Mouse (Mus musculus): ENCODE results near the gene Catsper1.
A peak's percentile ranks its signal among the peaks of the same experiment; 100 is the strongest.
"Not testable (repeated sequence)": the region's sequence is repeated elsewhere in the genome, so short reads cannot be mapped to it uniquely, and the experiment has no call there.

Catsper1 gene

GRCm38 (mm10) chr19:5349502-5349873, 13.9 kb downstream of the Catsper1 start, which contains the start of gene Cst6:
Cst6 (minus strand) TSS chr19:5349574.
- DNase-seq (ENCODE audit: low read depth in 2 of 2, low spot score in 2 of 2) = not testable (repeated sequence)

- DNase-seq (ENCODE audit: low read depth in 2 of 2, low spot score in 2 of 2) = no peak
These were observed 18.1 kb downstream of the Catsper1 start for GRCm38 (mm10) chr19:5353609-5354008.

DNA sequence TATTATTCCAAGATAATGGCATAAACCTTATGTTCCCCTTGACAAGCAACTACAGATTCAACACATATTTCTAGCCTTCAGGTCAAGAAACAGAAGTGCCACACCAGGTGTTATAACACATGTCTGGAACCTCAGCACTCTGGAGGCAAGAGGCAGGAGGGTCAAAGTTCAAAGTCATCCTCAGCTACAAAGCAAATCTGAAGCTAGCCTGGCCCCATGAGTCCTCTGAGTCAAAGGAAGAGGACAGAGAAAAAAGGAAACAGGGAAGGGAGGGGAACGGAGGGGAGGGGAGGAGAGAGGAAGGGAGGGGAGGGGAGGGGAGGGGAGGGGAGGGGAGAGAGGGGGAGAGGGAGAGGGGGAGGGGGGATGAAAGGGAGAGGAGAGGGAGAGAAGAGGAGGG, 20.5 kb downstream of the Catsper1 start:
- no peak for DNase-seq (ENCODE audit: low read depth in 2 of 2, low spot score in 2 of 2)

- DNase-seq (ENCODE audit: low read depth in 2 of 2, low spot score in 2 of 2) = no peak
These were observed 26.6 kb downstream of the Catsper1 start for GRCm38 (mm10) chr19:5362186-5362585.

DNA sequence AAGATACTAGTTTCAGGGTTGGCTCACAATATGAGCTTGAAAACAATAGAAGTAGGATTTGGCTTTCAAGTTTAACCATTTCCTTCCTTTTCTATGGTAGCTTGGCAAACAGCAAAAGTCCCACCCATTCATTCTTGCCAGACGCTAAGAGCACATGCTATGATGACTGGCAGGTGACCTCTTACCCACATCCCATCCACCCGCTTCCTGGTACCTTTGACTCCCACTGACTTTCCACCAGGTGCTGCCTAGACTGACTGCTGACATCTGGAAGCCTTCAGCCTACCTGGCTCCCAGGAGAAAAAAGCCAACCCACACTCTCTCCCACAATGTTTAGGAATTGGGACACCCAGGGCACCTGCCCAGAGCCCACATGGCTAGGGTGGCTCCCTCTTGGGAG, 28.6 kb downstream of the Catsper1 start:
- DNase-seq (ENCODE audit: low read depth in 2 of 2, low spot score in 2 of 2) = no peak

DNA sequence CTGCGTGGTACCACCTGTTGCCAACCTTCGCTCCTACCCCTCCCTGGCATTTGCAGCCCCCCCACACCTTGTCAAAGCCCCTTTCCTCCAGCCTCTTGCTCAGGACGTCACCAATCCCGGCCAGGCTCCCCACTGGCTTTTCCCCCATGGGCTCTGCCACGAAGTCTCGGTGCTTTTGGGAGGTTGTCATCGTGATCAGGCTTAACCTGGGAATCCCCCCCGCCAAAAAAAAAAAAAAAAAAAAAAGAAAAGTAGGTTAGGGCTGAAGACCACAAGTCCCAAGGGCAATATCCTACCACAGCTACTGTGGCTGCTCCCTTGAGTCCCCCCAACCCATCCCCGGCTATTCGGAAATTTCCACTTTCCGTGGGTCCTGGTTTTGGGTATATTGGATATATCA, 30.2 kb downstream of the Catsper1 start:
- no peak for DNase-seq (ENCODE audit: low read depth in 2 of 2, low spot score in 2 of 2)

DNA sequence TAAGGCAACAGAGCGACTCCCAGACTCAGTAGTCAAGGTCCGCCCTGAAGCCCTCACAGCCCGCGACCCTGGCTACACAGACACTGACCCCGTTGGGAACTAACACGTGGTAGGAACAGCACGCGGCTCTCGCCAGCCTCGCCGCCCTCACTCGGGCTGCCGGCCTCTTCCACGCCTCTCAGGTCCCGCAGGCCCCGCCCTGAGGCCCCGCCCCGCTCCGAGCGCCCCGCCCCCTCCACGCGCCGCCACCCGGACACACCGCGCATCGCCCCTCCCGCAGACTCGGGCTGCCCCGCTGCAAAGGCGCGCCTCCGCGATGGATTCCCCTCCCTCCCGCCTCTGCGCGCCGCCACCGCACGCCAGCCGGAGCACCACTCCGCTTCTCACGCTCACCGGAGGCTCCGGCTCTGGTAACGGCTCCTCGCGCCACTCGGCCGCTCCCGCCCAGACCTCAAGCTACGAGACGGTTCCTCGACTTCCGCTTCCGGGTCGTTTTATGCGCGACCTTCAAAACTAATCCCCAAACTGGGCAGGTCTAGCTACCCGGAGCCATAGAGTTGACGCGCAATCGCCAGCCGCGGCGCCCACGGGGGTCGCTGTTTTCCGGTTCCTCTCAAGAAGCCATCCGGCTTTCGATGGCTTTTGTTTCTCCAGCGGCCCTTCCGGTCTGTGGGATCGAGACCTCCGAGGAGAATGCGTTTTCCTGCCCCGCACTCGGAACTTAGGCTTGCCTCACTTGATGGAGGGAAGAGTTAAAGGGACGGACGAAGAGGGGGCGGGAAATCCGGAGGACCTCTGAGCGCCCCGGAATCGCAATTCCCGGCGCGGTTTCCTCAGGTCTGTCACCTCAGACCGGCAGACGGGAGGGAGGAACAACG, 30.9 kb downstream of the Catsper1 start, which contains the start of gene Eif1ad:
Eif1ad (plus strand) TSS at position 567 of the 878 bp plus-strand sequence.
- DNase-seq (ENCODE audit: low read depth in 2 of 2, low spot score in 2 of 2) = peak; percentile 91 to 94

DNA sequence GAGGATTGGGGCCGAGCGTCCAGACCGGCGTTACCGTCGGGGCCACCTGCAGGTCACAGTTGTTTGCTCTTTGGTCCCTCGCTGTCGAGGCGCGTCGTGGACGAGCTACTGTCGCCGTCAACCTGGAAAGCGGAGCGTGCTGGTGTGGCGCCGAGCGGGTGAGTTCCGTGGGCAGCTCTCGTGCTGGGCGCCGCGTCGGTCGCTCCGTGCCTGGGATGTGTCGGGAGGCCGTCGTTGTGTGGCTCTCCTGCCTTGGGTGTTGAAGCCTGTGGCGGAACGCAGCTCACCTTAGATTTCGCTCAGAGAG, 31.5 kb downstream of the Catsper1 start, which contains the start of gene Banf1:
Banf1 (minus strand) TSS at position 116 of the 307 bp plus-strand sequence.
- DNase-seq (ENCODE audit: low read depth in 2 of 2, low spot score in 2 of 2) = no peak

DNA sequence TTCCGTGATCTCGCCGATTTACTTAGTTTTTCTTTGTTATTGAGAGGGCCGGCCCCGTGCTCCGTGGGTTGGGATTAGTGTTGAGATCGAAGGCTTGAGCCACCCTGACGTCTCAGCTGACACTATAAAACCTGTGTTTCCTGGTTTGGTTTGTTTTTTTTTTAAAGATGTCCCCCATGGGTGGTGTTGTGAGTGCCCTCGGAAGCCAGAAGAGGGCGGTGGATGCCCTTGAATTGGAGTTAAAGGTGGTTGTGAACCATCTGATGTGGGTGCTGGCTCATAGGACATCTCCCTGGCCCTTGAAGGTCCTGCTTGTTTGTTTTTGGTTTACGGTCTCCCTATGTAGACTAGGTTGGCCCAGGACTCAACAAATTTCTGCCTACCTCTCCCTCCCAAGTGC, 31.9 kb downstream of the Catsper1 start:
- DNase-seq (ENCODE audit: low read depth in 2 of 2, low spot score in 2 of 2) = peak in 1 of 2 experiments; percentile 41

- no peak for DNase-seq (ENCODE audit: low read depth in 2 of 2, low spot score in 2 of 2)
These were observed 35.4 kb downstream of the Catsper1 start for GRCm38 (mm10) chr19:5370932-5371331.

- DNase-seq (ENCODE audit: low read depth in 2 of 2, low spot score in 2 of 2) = no peak
These were observed 37.2 kb downstream of the Catsper1 start for GRCm38 (mm10) chr19:5372724-5373123.

DNA sequence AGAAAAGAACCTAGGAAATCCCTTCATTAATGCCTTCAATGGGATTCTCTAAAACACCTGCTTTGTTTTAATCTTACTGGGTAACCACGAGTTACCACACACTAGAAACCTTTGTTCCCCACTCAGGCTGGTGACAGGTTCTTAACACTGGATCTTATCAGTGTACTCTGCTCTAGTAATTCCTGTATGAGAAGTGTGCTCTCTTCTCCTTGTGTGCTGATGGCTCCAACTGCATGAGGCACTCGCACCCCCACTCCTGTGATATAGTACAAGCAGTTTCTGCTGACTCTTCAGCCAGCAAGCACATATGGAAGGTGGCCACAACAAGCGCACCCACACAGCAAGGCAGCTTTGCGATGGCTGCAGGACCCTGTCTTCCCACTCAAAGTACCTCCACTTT, 38.6 kb downstream of the Catsper1 start:
- DNase-seq (ENCODE audit: low read depth in 2 of 2, low spot score in 2 of 2) = no peak

GRCm38 (mm10) chr19:5374748-5375147, 39.2 kb downstream of the Catsper1 start:
- DNase-seq (ENCODE audit: low read depth in 2 of 2, low spot score in 2 of 2) = no peak

DNA sequence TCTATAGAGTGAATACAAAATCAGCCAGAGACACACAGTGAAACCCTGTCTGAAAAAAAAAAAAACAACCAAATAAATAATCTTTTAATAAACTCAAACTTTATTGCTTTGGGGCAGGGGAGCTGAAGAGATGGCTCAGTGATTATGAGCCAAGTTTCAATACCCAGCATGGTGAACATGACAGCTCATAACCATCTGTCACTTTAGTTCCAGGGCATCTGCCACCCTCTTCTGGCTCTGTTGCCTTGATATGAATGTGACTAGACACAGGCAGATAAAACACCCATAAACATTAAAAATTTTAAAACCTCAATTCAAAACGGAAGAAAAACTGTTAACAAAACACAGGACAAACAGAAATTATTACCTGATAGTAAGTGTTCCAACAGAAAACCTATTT, 41.9 kb downstream of the Catsper1 start:
- no peak for DNase-seq (ENCODE audit: low read depth in 2 of 2, low spot score in 2 of 2)

- DNase-seq (ENCODE audit: low read depth in 2 of 2, low spot score in 2 of 2) = no peak
These were observed 47.8 kb downstream of the Catsper1 start for GRCm38 (mm10) chr19:5383326-5383725.

GRCm38 (mm10) chr19:5384715-5385114, 49.2 kb downstream of the Catsper1 start:
- DNase-seq (ENCODE audit: low read depth in 2 of 2, low spot score in 2 of 2) = no peak

- no peak for DNase-seq (ENCODE audit: low read depth in 2 of 2, low spot score in 2 of 2)
These were observed 52.5 kb downstream of the Catsper1 start for GRCm38 (mm10) chr19:5388011-5388441.

DNA sequence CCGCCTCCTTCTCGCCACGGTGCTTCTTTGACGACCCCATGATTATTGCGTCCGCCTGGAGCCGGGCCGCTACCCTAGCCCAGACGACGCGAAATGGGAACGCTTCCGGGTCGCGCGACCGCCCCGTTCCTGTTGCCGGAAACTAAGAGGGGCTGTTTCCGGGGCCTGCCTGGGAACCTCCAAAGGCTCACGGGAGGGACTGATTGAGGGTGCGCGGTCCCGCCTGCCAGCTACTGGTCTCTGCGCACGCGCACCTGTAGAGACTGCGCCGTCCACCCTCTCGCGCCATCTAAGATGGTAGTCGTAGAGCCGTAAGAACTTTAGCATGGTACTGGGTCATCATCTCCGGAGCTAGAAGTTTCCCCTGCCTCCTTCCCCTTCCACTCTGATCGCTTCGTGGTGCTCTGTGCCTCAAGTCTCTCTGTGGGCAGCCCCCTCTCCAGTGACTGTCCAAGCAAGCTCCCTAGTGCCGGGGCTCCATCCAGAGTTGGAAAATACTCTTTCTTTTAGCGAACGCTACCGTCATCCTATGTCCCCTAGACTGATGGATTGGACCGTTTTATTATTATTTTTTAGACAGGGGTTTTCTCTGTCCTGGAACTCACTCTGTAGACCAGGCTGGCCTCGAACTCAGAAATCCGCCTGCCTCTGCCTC, 53.2 kb downstream of the Catsper1 start, which contains the start of gene Sart1:
Sart1 (minus strand) TSS at position 116 of the 655 bp plus-strand sequence.
- peak; percentile 90 to 91 for DNase-seq (ENCODE audit: low read depth in 2 of 2, low spot score in 2 of 2)

DNA sequence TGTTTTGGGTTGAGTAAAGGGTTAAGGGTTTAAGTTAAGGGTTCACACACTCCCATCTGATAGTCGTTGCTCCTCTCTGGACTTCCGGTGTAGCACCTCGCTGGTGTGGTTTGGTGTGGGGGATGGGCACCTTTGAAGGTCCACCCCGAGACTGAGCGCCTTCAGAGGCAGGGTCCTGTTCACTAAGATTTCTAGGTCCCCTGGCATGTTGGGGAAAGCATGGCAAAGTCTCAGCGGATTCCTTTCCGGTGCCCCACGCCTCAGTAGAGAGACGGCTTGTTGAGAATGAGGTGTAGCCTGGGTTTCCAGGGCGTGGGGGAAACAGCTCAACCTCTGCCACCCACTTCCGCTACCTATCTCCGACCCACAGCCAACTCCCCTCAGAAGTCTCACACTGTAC, 54.1 kb downstream of the Catsper1 start:
- DNase-seq (ENCODE audit: low read depth in 2 of 2, low spot score in 2 of 2) = peak; percentile 70 to 81

DNA sequence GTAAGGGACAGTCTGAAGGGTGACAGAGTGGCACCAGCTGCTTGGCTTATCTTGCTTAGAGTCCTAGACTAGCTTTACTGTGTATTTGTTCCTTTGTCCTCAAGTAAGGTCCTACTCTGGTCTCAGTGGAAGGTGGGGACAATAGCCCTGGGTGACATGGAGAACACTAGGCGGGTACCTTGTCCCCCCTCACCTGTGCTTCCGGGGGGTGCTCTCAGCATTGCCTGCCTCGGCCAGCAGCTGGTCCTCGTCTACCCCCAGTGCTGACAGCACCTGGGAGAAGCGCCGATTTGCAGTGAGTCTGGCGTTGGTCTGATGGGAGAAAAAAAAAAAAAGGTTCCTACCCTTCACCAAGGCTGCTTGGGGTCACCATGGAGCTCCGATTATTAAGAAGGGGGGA, 54.9 kb downstream of the Catsper1 start:
- DNase-seq (ENCODE audit: low read depth in 2 of 2, low spot score in 2 of 2) = peak in 1 of 2 experiments; percentile 10

DNA sequence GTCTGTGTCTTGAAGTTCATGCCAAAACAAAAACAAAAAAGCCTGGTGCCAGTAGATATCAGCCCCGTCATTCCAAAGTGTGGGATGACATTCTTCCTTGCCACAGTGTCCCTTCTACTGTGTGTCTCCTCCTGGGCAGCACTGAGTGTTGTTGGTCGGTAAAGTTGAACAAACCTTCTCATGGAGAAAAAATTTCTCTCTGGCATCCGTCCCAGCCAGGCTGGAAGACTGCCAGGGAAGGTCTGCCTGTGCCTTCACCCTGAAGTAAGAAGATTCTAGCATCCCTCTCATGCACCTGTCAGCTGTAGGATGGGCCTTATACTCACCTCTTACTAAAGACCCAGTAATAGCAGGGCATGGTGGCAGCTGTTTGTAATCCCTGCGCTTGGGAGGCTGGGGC, 57.4 kb downstream of the Catsper1 start:
- no peak for DNase-seq (ENCODE audit: low read depth in 2 of 2, low spot score in 2 of 2)
